Mouse (Mus musculus): Measurements from ENCODE around the gene Sptan1.

DNA sequence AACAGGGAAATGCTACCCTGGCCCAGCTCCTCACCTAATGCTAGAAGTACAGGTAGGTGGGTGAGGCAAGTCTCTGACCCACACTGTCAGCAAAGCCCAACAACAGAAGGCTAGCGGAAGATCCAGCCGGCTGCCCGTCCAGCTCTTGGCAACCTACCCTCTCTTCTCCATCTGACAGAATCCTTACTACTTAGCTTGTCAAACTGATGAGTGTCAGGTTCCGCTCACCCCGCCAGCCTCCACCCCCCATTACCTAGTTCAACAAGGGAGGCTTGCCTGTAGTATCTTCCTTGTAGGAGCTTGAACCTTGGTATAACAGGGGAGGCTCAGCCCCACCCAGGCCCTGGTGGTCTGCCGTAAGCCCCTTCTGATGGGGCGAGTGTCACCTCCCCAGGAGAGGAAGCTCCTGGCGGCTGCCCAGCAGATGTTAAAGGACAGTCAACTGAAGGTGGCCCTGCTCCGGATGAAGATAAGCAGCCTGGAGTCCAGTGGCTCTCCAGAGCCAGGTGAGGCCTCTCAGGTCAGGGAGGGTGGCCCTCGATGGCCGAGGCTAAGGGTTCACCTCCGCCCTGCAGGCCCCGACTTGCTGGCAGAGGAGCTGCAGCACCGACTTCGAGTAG is 114.9 kb downstream of the Sptan1 start:
- TF ChIP-seq CTCF (IDR thresholded peaks at IDR 0.05; ENCODE audit: borderline replicate concordance, extremely low read depth, insufficient read depth, insufficient read length): no peak
- no peak for TF ChIP-seq POLR2A (IDR thresholded peaks at IDR 0.05; ENCODE audit: borderline replicate concordance, extremely low read depth, insufficient read depth, insufficient read length, poor library complexity, severe bottlenecking)

All from brain, embryonic 14.5 days (tissue).